Mouse (Mus musculus): Measurements from ENCODE around the gene Gpr4.

Gene Gpr4

DNA sequence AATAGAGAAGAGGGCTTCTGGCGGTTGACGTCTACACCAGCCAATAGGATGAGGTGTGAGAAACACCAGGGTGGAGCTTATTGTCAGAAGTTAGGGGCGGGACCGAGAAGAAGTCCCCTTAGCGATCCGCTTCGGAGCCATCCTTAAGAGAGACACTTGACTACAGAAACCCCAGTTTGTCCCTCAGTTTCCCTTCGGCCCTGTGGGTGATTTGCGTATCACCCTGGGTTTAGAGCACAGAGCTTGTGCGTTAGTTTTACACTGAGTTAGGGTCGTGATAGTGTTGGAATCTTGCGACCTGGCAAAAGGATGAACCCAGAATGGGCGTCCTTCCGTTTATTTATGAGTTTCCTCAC lies 16.4 kb downstream of the Gpr4 start:
- DNase-seq (ENCODE audit: low spot score in 2 of 2): no peak

DNA sequence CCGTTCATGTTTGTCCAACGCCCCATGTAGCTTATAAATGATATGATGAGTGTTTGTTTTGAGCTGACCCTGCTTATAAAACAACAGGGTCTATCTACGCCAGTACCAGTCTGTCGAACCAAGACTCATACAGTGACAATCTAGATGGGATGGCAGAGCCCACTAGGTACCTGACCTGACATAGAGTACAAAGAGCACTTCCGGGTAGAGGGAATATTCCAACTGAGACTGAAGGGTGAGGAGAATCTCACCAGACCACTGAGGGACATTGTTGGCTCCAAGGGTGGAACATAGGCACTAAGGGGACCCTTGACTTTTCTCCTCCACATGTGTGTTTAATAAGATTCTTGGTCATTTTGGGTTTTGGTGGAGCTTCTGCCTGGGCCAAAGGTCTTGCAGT lies 17.1 kb downstream of the Gpr4 start:
- DNase-seq (ENCODE audit: low spot score in 2 of 2): no peak

DNA sequence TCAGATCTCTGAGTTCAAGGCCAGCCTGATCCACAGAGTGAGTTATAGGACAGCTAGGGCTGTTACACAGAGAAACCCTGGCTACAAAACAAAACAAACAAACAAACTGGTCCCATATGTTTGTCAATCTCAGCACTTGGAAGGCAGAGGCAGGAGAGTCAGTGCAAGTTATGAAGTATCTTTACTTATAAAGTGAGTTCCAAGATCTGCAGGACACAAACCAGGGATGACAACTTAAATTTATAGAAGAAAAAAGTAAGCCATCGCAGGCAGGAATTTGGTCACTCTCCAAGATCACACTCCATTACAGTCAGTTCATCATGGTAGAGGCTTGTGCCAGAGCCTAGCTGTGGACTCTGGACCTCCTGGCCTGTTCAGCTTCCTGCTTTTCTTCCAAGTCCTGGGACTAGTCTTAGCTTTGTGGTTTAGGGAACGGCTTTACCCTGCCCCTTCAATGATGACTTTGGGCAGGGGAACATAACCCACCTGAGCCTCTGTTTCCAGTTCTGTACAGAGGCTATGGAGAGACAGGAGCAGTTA lies 17.8 kb downstream of the Gpr4 start:
- DNase-seq (ENCODE audit: low spot score in 2 of 2): no peak

DNA sequence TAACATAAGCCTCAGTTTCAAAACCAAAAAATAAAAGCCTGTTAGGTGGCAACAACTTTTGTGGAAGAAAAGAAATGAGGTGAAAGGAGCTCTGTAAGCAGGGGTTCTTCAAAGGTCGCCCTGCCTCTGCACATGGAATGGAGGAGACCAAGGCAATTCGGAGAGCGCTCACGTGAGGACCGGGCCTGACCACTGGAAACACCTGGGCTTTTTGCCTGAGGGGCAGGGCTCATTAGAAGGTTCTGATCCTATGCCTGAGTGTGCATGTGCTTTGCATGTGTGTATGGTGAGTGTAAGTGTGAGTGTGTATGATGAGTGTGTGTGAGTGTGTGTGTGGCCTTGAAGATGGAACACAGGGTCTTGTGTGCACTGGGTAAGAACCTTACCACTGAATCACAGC lies 18.6 kb downstream of the Gpr4 start:
- no peak for DNase-seq (ENCODE audit: low spot score in 2 of 2)

DNA sequence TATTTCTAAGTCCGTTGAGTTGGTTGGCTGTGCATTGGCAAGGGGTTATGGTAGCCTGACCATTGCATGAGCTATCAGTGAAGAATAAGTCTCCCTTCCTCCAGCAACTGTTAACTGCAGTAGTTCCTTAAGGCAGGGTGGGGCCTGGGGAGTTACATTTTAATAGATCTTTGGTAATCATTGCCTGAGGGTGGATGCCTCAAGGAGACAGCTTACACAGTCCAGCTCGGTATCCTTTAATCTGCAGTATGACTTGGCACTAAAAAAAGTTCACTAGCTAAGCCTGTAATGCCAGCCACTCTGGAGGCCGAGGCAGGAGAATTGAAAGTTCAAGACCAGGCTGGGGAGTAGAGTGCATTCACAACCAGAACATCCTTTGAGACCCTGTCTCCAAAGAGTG lies 19.5 kb downstream of the Gpr4 start:
- no peak for DNase-seq (ENCODE audit: low spot score in 2 of 2)

DNA sequence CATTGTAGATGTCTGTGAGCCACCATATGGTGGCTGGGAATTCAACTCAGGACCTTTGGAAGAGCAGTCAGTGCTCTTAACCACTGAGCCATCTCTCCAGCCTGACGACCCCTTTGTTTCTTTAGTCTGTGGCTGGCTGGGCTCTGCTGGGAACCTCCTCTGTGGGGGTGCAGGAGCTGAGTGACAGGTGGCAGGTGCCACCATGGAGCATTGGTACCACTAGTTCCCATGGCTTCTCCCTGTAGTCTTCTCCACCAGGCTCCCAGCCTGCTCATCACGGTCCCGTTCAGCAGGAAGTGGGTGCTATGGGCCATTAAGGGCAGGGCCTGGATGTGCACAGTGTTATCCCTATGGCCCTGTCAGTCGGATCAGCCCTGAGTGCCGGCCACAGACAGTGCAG lies 22.3 kb downstream of the Gpr4 start:
- no peak for DNase-seq (ENCODE audit: low spot score in 2 of 2)

DNA sequence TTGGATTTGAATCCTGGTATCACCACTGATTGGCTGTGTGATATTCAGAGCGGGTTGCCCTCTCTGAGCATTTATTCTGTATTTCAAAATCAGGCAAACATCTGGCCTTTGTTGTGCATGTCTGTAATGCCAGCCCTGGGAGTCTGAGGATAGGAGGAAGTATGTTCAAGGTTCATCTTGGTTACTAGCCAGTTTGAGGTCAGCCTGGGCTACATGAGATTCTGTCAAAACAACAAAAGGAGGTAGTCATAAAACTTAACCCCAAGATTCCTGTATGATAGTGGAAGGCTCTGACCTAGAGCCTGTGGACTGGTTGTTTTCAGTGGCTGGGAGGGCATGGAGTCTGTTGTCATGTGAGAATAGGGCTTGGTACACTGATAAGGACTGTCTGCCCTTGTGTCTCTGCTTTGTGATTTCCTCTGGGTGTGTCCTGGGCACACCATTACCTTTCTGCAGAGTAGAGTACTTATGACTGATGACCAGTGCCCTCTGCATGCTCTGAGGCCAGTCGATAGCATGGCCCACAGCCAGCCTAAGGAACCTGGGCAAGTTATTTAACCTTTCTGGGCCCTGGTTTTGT lies 22.8 kb downstream of the Gpr4 start:
- DNase-seq (ENCODE audit: low spot score in 2 of 2): no peak

DNA sequence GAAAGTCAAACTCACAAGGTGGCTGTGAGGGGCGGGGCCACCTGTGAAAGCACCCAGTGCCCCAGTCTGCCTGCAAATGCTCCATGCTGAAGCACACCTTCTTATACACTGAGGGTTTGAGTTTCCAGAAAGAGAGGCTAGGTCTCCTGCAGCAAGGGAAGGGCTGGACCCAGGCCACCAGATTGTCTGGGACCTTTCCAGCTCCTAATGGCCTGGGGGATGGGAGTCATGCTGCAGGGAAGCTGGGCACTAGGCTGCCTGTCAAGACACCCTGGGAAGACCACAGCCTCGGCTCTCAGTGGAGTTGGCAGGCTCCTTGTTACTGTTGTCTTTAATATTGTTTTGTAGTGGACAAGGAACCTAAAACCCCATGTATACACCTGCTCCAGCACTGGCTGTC lies 24.1 kb downstream of the Gpr4 start:
- DNase-seq (ENCODE audit: low spot score in 2 of 2): no peak

DNA sequence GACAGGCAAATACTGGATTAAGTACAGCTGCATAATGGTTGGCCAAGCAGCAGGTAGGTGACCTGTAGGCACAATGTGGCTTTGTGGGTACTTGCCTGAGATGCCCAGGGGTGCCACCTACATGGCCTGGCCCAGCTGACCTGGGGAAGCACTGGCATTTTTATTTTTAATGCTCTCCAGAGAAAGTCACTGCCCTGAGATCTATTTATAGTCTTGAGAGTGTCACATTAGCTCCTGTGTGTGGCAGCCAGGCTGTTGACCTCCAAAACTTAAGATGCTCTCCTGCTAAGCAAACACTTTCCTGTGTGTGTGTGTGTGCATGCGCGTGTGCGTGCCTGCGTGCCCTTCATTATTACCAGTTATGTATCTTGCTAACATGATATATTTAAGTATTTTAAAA lies 26.0 kb downstream of the Gpr4 start:
- no peak for DNase-seq (ENCODE audit: low spot score in 2 of 2)

DNA sequence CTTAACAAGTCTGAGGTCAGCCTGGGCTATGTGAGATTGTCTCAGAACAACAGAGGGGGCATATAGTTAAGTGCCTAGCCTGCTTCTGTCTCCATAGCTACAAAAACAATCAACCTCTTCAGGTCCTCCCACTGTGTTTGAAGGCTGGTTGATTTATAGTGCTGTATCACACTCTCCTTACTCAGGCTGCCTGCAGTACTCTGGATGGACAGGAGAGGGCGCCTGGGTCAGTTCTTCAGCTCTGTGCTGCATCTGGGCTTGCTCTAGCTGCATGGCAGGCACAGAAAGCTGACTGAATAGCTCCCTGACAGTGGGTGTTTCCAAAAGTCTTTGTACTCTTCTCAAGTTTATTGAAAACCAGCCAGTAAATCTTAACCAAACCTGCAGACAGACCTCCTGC lies 27.1 kb downstream of the Gpr4 start:
- DNase-seq (ENCODE audit: low spot score in 2 of 2): peak; percentile 73 to 89

DNA sequence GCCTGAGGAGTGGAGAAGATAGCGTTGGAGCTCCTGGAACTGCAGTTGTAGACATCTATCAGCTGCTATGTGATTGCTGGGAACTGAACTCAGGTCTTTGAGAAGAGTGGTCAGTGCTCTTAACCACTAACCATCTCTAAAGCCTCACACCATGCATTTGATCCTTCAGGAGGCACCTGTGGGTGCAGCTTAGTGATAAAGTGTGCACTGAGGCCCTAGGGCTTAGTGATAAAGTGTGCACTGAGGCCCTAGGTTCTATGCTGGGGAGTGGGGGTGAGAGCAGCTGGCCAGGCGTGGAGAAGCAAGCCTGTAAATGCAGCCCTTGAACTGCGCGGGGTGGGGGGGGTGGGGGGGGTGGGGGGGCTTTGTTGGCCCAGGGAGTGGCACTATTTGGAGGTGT lies 27.6 kb downstream of the Gpr4 start:
- DNase-seq (ENCODE audit: low spot score in 2 of 2): no peak

DNA sequence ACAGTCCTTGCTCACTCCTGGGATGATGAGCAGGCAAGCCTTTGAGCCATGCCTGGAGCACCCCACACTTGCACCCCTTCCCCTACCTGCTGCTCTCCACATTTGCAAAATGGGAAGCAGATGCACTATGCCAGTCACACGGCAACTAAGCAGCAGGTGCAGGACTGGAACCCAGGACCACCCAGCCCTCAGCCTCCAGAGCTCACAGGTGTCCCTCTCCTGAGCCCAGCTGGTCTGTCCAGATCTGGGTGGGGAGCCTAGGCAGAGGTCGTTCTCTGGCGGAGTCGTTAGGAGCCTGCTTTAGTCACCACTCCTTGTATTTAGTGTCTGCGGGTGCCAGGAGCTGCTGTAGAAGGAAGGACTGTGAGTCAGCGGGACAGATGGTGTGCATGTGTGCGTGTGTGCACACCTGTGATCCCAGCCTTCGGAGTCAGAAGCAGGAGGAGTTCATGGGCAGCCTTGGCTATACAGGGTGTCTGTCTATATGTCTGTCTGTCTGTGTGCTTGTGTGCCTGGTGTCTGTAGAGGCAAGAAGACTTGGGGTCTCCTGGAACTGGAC lies 28.6 kb downstream of the Gpr4 start:
- DNase-seq (ENCODE audit: low spot score in 2 of 2): no peak

DNA sequence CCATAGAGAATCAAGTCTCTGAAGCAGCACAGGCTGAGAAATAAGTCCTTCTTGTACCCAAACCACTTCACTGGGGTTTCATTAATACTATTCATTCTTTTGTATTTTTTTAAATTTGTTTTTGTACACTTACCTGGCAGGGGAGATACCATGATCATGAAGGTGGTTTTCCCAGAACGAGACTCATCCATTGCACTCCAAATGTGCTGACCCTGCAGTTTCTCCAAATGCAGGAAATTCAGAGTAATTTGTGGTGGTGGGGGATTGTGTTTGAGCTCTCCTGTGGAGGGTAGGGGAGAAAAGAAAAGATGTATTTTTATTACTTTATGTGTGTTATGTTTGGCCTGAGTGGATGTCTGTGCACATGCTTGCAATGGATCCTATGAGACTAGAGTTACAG lies 29.7 kb downstream of the Gpr4 start:
- no peak for DNase-seq (ENCODE audit: low spot score in 2 of 2)

DNA sequence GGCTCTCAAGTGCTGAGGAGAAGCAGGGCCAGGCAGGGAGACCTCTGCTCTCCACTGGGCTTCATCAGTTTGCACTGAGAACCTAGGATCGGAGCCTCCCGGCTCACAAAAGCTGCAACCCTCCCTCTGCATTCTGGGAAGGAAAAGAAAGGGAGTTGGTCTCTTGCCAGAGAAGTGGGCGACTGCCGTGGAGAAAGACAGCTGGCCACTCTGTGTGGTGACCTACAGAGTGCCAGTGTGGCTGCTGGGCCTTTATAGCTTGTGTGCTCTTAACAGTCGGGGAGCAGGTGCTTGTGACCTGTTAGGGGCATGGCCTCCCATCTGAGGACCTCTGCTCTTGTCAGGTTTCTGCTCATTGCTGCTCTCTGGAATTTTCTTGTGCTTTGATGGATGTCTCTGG lies 31.5 kb downstream of the Gpr4 start:
- no peak for DNase-seq (ENCODE audit: low spot score in 2 of 2)

DNA sequence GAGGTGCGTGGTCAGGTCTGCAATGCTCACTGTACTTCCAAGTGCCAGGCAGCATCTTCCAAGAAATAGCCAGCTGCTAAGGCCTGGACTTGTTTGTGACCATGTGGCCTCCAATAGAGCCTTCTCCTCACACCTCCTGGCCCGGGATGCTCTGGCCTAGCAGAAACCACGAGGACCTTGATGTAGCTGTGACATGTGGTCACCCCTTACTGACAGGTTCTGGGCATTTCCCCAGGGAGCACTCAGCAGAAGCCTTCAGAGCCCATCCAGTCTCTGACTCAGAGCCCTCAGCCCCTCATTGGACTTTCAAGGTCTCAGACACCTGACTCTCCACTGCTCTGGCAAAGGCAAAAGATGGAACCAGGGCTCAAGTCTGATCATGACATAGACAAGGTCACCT lies 32.7 kb downstream of the Gpr4 start:
- no peak for DNase-seq (ENCODE audit: low spot score in 2 of 2)

DNA sequence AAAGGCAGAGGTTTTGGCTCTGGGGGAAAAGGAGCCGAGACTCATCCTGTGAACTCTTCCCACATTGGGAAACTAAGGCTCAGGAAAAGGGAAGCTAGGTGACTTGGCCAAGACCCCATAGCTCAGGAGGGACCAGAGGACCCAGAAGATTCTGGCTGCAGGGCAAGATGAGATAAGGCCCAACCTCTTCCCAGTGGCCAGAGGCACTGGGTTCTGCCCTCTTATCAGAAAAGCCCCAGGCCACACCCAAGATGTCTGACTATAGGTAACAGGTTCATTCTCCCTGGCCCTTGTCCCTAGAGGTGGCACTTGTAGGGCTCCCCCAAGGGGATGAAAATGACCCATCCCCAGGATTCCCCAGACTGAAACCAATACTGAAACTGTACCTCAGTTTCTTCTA lies 34.5 kb downstream of the Gpr4 start:
- no peak for DNase-seq (ENCODE audit: low spot score in 2 of 2)

DNA sequence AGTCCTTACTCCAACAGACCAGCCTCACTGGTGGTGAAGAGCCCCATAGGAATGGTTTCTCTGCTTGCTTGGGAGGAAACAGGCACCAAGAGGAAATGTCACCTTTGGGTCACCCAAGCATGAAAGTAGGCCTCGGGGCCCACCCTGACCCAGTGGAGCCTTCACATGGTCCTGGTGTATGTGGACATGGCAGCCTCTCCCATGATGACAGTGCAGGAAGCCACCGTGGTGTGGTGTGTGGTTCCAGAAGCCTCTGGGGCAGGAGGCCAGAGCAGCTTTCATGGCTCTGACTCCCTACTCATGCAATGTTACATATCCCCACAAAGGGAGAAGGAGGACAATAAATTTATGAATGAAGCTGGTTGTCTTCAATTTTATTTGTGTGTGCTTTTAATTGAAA lies 35.2 kb downstream of the Gpr4 start:
- no peak for DNase-seq (ENCODE audit: low spot score in 2 of 2)

DNA sequence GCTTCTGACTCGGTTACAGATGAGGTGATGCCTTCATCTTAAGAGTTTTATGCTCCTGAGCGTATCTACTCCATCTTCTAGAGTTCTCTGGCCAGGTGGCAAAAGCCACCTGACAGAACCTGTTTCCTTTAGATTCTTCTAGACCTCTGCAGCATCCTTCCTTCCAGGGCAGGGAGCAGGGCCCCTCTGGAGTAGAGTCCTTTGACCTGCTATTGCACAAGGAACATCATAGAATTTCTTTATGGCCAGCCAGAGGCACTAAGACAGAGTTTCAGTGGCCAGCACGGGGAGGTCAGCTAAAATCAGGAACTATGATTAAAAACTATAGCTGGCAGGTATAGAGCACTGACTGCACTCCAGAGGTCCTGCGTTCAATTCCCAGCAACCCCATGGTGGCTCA lies 39.7 kb downstream of the Gpr4 start:
- DNase-seq (ENCODE audit: low spot score in 2 of 2): no peak

DNA sequence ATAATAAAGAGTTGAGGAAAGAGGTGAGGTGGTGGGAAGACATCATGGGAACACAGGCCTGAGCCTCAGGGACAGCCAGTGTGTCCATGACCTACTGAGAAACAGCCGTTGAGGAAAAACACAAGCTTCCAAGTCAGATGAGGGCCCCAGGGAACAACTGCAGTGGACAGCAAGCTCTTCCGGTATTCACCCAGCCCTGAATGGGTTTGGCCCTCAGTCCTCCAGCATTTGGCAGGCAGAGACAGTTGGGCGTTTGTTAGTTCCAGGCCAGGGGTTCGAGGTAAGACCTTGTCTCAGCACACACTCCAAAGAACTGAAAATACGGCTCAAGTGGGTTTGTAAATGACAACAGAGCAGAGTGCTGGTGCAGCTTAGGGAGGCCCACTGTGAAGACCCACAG lies 41.1 kb downstream of the Gpr4 start:
- DNase-seq (ENCODE audit: low spot score in 2 of 2): no peak

DNA sequence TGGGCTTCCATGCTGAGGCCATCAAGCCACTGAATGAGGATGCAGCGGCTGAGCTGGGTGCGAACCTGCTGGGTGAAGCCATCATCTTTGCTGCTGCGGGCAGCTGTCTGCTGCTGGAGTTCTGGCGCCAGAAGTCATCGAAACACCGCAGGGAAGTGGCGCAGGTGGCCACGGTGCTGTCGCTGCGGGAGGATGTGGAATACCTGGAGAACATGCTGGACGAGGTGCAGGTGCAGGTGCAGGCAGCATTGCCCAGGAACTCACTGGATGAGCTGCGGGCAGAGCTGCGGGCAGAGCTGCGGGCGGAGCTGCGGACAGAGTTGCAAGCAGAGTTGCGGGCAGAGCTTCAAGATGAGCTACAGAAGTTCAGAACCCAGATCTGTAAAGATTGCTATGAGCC lies 43.1 kb downstream of the Gpr4 start:
- DNase-seq (ENCODE audit: low spot score in 2 of 2): no peak

DNA sequence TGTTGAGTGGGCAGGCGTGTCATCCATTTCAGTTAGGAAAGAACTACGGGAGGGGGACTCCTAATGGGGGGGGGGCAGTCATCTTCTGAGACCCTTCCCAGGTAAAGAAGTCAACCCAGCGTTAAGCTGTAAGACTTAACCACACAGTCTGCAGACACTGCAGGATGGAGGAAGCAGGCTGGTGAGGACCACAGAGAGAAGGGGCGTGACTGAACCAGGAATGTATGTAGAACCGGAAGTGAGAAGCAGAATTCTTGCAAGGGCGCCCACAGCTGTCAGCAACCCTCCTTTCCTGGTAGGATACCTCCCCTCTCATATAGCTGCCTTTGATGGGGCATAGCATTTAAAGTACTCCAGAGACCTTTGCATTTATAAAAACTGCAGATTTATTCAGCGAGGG lies 44.2 kb downstream of the Gpr4 start:
- DNase-seq (ENCODE audit: low spot score in 2 of 2): no peak

DNA sequence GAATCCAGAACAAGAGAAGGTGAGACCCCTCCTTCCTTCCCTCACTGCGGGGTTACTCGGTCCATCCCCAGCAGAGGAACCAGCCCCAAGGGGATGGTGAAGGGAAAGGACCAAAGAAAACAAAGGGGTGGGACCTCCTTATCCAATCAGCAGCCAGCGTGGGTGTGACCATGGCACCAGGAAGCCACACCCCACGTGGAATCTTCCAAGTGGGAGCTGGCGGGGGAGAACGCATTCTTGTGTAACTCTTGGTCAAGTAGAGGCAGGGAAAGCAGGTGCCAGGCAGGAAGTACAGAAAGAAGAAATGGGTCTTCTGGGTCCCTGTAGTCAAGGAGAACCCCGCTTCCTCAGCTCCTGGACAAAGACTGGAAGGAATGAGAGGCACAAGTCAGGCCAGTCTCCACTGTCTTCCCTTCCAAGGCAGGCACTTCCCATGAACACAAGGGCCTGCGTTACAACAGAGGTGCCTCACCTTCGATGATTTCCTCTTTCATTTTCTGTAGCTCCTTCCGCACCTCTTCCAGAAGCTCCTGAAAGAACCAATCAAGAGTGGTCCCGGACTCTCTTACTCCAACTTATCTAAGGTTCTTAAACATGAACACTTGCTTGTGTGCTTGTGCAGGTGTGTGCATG lies 45.2 kb downstream of the Gpr4 start:
- no peak for DNase-seq (ENCODE audit: low spot score in 2 of 2)

DNA sequence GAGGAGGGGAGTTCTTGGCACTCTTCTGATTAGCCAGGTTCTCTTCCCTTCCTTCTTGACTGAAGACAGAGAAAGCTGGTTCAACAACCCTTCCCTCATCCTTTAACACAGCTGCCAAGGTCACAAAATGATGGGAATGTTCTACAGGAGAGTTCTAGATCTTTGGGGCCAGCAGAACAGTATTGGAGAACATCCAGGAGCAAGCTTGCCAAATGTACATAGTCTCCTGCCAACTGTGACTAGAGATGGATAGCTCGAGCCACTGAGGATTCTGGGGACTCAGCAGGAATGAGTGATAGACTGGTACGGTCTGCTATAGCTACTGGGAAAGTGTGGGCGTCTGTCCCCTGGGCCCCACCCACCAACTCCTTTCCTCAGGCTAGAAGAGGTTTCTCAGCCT lies 46.0 kb downstream of the Gpr4 start:
- DNase-seq (ENCODE audit: low spot score in 2 of 2): no peak

DNA sequence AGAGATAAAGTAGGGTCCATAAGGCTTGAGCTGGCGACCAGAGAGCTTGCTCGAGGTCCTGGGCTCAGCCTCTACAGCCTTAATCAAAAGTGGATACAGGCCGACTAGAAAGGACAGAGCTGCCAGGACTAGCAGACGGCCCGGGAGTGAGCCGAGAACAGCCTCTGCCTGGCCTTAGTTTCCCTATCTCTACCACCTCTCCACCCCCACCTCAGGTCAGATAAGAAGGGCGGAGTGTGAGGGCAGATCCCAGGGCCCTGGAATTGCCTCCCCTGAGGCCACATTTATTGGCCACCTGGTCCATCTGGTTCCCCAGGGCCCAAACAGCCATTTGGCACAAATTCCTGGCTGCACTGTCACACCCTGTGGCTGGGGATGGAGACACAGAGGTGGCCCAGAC lies 52.8 kb downstream of the Gpr4 start:
- DNase-seq (ENCODE audit: low spot score in 2 of 2): no peak
